Mouse (Mus musculus) intestine, embryonic 16.5 days (tissue): ENCODE results near the gene Tubb1. TPM values are rescaled to one million over a fixed set of nuclear protein-coding genes. Genes with fewer than 3 reads are reported as not detected.

Experiments
- ATAC-seq: fragments of 200-750 bp; cut with Nextera tagmentation; 2 replicates; pipeline ENCODE4 v1.8.0; 2017; ENCODE audit warnings: moderate TSS enrichment, moderate library complexity
- H3K27ac ChIP-seq: fragments of 300-500 bp; sonication (generic); 2 replicates; pipeline ENCODE4 v1.5.1; 2014; ENCODE audit warnings: mild to moderate bottlenecking, low read length
- H3K27me3 ChIP-seq: fragments of 300-500 bp; sonication (generic); replicated peaks from 2 replicates; pipeline ENCODE4 v1.6.1; 2014; ENCODE audit warnings: low read length, control low read depth, mixed read lengths; ENCODE audit not compliant: control insufficient read depth, insufficient read depth
- H3K36me3 ChIP-seq: fragments of 300-500 bp; sonication (generic); 2 replicates; pipeline ENCODE4 v1.6.1; 2014; ENCODE audit warnings: low read length, control low read depth; ENCODE audit not compliant: control insufficient read depth, insufficient read depth
- H3K4me1 ChIP-seq: fragments of 300-500 bp; sonication (generic); 2 replicates; pipeline ENCODE4 v1.6.1; 2014; ENCODE audit warnings: low read length, control low read depth, mixed read lengths; ENCODE audit not compliant: control insufficient read depth, insufficient read depth
- H3K4me2 ChIP-seq: fragments of 300-500 bp; sonication (generic); 2 replicates; pipeline ENCODE4 v1.6.1; 2014; ENCODE audit warnings: low read depth, low read length, control low read depth
- H3K4me3 ChIP-seq: fragments of 300-500 bp; sonication (generic); 2 replicates; pipeline ENCODE4 v1.5.1; 2014; ENCODE audit warnings: mild to moderate bottlenecking, low read length
- H3K9ac ChIP-seq: fragments of 300-500 bp; sonication (generic); 2 replicates; pipeline ENCODE4 v1.6.1; 2014; ENCODE audit warnings: low read depth, low read length
- H3K9me3 ChIP-seq: fragments of 300-500 bp; sonication (generic); 2 replicates; pipeline ENCODE4 v1.6.1; 2016; ENCODE audit warnings: low read length, control low read depth; ENCODE audit not compliant: control insufficient read depth
- WGBS: fragments of 180-500 bp; shearing (Covaris S2); extraction: QIAGEN DNeasy Blood & Tissue Kit; methylation state at CpG from one replicate; pipeline ENCODE4 v1.1.7; 2014; 5-methylcytosine and 5-hydroxymethylcytosine counted together
- polyA plus RNA-seq: library from polyadenylated mRNA; unstranded; fragments of >200 nt; fragmentation: Nextera tagmentation; extraction: Ambion mirVana; gene quantifications from 2 replicates; pipeline ENCODE4 v1.2.1, GENCODE M21; 2015

The Tubb1 gene
- polyA plus RNA-seq, 1 experiment from 2014 or later: 1.4 TPM

DNA sequence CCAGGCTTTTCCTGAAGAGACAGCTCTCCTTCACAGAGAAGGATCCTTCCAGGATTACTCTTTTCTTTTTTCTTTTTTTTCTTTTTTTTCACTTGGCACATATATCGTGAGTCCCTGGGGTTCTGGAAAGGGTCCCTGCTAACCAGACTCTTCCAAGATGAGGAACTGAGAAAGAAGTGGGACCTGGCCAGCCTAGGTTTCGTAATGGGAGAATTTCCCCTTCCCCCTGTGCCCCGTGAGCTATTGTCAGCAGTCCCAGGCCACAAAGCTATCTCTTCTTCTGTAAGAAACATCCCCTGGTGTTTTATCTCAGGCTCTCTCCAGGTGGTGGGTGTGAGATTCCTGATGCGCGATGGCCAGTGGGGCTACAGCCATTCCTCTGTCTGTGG lies 11.1 kb upstream of the Tubb1 start:
- Histone ChIP-seq H3K9ac (no peak overlapping the region), H3K27me3 (no peaks in the 10 kb centered on the region), H3K4me1 (peaks cover 28% of the 10 kb centered on the region), H3K4me3 (no peak overlapping the region), H3K36me3 (0 out of 2 replicates have a peak, but pooled peaks cover 1% of the 10 kb centered on the region), H3K27ac (no peak overlapping the region), H3K4me2 (peak overlapping the region; percentile 87; the same call in 1 of the 2 replicates), H3K9me3 (no peaks in the 10 kb centered on the region)
- ATAC-seq: no peak
- 64% methylated on average over 5 of the region's 5 CpGs for WGBS

DNA sequence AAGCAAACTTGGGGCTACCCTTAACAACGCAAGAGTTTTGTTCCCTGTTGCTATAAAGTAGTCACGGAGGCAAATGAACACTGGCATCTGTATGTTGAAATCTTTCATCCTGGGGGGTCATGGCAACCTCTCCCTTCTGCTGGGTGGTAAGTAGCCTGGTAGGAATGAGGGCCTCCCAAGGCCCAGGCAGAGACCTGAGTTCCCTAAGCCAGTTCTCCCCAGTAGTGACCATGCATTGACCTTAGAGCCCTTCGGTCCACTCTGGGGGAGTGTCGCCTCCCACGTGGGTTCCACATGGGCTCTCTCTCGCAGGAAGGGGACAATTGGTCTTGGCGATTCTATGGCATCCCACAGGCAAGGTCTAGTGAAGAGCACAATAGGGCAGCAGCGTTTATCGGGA lies 10.5 kb upstream of the Tubb1 start:
- no peak for ATAC-seq
- Histone ChIP-seq H3K4me2 (no peak overlapping the region), H3K4me1 (peaks cover 28% of the 10 kb centered on the region), H3K9ac (no peak overlapping the region), H3K27ac (no peak overlapping the region), H3K4me3 (no peak overlapping the region), H3K27me3 (no peaks in the 10 kb centered on the region), H3K36me3 (no peaks in the 10 kb centered on the region), H3K9me3 (no peaks in the 10 kb centered on the region)
- WGBS: 79% methylated on average over 9 of the region's 9 CpGs

DNA sequence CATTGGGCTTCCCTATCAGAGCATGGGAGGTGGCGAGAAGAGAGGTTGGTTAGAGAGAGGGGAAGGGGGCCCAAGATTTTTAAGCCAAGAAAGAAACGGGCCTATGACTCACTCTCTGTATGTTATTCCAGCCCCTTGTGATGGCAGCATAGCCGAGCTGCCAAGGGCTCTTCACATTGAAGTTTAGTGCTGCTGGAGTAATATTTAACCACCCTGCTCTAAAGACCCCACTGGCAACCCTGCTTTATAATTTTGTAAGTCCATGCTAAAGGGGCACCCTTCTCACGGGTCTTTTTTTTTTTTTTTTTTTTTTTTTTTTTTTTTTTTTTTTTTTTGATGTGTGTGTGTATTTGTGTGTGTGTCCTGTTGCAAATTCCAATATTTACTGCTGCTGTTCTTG lies 8.6 kb upstream of the Tubb1 start:
- peaks cover 26% of the 10 kb centered on the region for H3K4me1 ChIP-seq
- 55% methylated on average over 4 of the region's 4 CpGs for WGBS
- H3K36me3 ChIP-seq: no peaks in the 10 kb centered on the region
- H3K9me3 ChIP-seq: no peaks in the 10 kb centered on the region
- H3K27ac ChIP-seq: no peak overlapping the region
- no peak overlapping the region for H3K4me2 ChIP-seq
- H3K4me3 ChIP-seq: no peak overlapping the region
- ATAC-seq: no peak
- H3K9ac ChIP-seq: no peak overlapping the region
- no peaks in the 10 kb centered on the region for H3K27me3 ChIP-seq

DNA sequence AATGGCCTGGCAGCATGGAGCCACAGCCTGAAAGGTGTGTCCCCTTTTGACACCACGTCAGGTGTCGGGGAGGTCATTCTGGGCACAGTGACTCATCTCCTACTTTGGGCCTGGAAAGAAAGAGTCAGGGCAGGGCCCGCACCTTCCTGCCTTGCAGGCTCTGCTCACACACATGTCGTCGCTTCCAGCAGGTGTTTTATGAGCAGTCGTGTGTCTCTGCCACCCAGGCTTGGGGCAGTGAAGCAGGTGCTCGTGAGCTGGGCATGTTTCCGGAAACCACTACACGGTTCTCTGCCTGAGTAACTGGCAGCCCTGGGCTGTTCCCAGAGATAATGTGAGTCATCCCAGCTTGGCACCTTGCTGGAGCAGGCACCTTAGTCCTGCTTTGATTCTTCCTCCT lies 8.0 kb upstream of the Tubb1 start:
- 59% methylated on average over 9 of the region's 9 CpGs for WGBS
- Histone ChIP-seq H3K9me3 (no peaks in the 10 kb centered on the region), H3K4me1 (peaks cover 20% of the 10 kb centered on the region), H3K27ac (peak overlapping the region; percentile 23), H3K4me3 (no peak overlapping the region), H3K4me2 (no peak overlapping the region), H3K27me3 (no peaks in the 10 kb centered on the region), H3K9ac (no peak overlapping the region; the same call in 1 of the 2 replicates), H3K36me3 (no peaks in the 10 kb centered on the region)
- ATAC-seq: peak; percentile 51

DNA sequence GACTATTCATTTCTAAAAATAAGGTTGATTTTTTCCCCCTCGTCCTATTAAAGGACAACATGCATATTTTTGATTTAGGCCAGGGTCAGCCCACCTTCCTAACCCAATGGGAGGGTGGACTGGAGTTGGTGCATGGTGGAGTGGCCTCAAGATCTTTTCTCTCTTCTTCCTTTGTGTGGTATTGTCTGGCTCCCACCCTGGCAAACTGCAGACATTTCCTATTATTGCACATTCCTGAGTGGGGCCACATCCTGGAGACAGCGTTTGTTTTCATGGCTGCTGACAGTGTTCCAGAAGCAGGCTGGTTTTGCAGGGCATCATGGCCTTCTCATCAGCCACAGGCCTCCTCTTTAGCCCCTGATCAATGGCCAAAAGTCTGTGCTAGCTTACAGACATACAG lies 7.4 kb upstream of the Tubb1 start:
- Histone ChIP-seq H3K9me3 (no peaks in the 10 kb centered on the region), H3K36me3 (no peaks in the 10 kb centered on the region), H3K4me3 (no peak overlapping the region), H3K27me3 (no peaks in the 10 kb centered on the region), H3K27ac (peak overlapping the region; percentile 23), H3K4me1 (peaks cover 14% of the 10 kb centered on the region), H3K9ac (no peak overlapping the region), H3K4me2 (no peak overlapping the region)
- whole genome bisulfite sequencing: 37% methylated on average over 2 of the region's 2 CpGs
- ATAC-seq: no peak

DNA sequence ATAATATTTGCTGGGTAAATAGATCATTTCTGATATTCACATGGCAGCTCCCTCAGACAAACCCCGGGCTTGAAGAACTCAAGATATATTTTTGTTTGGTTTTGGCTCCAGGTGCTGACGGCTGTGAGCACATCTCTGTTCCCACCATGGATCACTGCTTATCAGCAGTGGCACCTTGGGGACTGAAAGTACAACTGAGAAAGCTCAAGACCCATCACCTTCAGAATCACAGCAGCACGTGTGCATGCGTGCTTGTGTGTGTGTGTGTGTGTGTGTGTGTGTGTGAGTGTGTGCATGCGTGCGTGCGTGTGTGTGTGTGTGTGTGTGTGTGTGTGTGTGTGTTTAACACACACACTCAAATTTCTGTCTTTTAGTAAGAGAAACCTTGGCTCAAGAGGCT lies 6.1 kb upstream of the Tubb1 start:
- peaks cover 5% of the 10 kb centered on the region; the same call in 1 of the 2 replicates for H3K4me1 ChIP-seq
- no peaks in the 10 kb centered on the region for H3K27me3 ChIP-seq
- H3K27ac ChIP-seq: no peak overlapping the region
- H3K36me3 ChIP-seq: no peaks in the 10 kb centered on the region
- 69% methylated on average over 7 of the region's 7 CpGs for WGBS
- no peak overlapping the region for H3K4me3 ChIP-seq
- H3K9me3 ChIP-seq: no peaks in the 10 kb centered on the region
- H3K9ac ChIP-seq: no peak overlapping the region
- H3K4me2 ChIP-seq: no peak overlapping the region
- ATAC-seq: no peak

DNA sequence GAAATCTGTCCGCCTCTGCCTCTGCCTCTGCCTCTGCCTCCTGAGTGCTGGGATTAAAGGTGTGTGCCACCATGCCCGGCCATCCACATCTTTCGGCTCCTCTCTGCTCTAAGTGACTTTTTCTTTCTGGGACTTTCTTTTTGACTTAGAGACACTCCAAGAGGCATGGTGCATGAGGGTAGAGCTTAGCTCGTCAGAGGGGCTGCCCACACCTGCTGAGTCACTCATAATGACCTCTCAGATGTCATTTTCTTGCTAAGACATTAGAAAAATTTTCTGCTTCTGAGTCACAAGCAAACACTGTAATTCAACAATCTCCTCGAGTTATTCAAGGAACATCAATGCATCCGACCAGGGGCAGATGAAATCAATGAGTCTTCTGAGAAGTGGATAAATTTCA lies 5.5 kb upstream of the Tubb1 start:
- Histone ChIP-seq H3K4me1 (peaks cover 5% of the 10 kb centered on the region; the same call in 1 of the 2 replicates), H3K9ac (no peak overlapping the region), H3K4me2 (no peak overlapping the region), H3K36me3 (no peaks in the 10 kb centered on the region), H3K4me3 (no peak overlapping the region), H3K9me3 (no peaks in the 10 kb centered on the region), H3K27me3 (no peaks in the 10 kb centered on the region), H3K27ac (no peak overlapping the region)
- WGBS: 78% methylated on average over 6 of the region's 6 CpGs
- ATAC-seq: no peak

DNA sequence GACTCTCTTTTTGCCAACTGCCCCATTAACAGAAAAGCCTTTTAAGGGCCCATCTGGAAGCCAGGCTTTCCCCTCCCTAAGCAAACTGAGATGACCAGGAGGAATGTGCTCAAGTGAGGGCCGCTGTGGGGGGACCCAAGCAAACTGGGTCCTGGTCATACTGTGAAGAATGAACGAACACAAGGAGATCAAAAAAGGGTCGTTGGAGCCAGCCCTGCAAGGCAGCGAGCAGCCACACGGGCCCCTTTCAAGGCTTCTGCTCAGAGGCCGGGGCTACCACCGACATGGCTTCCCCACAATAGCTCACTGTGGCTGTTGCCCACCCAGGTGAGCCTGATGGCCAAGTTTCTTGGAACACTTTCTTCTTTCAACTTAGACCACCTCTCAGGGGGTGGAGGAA lies 4.0 kb upstream of the Tubb1 start:
- no peak overlapping the region for H3K9ac ChIP-seq
- H3K4me3 ChIP-seq: no peak overlapping the region
- H3K4me2 ChIP-seq: no peak overlapping the region
- no peak overlapping the region for H3K27ac ChIP-seq
- 48% methylated on average over 7 of the region's 7 CpGs for WGBS
- ATAC-seq: no peak
- H3K4me1 ChIP-seq: peaks cover 3% of the 10 kb centered on the region; the same call in 1 of the 2 replicates
- no peaks in the 10 kb centered on the region for H3K9me3 ChIP-seq
- no peaks in the 10 kb centered on the region for H3K27me3 ChIP-seq
- no peaks in the 10 kb centered on the region for H3K36me3 ChIP-seq

DNA sequence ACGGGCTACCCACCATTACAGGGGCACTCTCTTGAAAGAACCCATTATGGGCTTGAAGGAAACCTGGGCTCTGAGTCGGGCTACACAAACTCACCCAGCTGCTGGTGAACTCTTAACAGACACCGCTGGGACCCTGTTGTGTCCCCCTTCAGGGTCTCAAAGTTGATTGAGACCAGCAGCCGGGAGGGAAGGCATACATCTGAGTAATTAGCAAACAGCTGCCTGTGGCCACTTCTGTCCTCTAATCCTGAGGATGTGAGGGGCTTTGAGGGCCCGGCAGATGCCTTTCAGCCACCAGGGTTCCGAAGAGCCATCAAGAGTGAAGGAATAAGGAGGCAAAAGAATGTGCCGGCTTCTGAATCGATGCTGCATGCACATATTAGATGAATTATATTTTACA lies 3.6 kb upstream of the Tubb1 start:
- Histone ChIP-seq H3K9ac (no peak overlapping the region), H3K4me2 (no peak overlapping the region), H3K27ac (no peak overlapping the region), H3K9me3 (no peaks in the 10 kb centered on the region), H3K36me3 (no peaks in the 10 kb centered on the region), H3K27me3 (no peaks in the 10 kb centered on the region), H3K4me1 (no peaks in the 10 kb centered on the region), H3K4me3 (no peak overlapping the region)
- no peak for ATAC-seq
- 62% methylated on average over 8 of the region's 8 CpGs for WGBS

DNA sequence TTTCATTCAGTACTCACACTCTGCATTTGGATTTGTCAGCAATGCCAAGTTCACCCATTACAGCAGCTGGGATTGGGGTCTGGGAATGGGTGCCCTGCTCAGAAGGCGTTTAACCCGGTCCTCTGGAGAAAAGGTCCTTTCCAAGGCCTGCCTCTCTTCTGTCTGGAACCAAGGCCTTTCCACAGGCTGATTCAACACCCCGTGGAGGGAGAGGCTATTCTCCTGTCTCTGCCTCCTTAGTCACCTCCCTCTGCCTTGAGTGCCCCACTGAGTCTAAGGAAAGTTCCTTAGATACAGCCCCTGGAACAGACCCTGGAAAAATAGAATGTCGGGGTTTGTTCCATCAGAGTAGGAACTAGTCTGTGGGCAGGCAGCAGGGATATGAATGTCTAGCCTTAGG lies 2.1 kb upstream of the Tubb1 start:
- 89% methylated on average over 4 of the region's 4 CpGs for WGBS

More for the DNA sequence above, 2.1 kb upstream of the Tubb1 start:
- no peaks in the 10 kb centered on the region for H3K4me1 ChIP-seq
- no peaks in the 10 kb centered on the region for H3K9me3 ChIP-seq
- no peak for ATAC-seq
- no peak overlapping the region for H3K27ac ChIP-seq
- no peaks in the 10 kb centered on the region for H3K36me3 ChIP-seq
- H3K9ac ChIP-seq: no peak overlapping the region
- no peaks in the 10 kb centered on the region for H3K27me3 ChIP-seq
- no peak overlapping the region for H3K4me2 ChIP-seq
- no peak overlapping the region for H3K4me3 ChIP-seq
